Comparison of ENCODE assay signal across 10 mouse cellular contexts in genomic region chr4:117409144-117410048, GRCm38 (mm10).
DNase-seq lines count a peak whose midpoint lies in the region; ATAC-seq and TF ChIP-seq lines count a peak whose summit lies in the region.
"Had no signal": no experiment of that assay in that cellular context is flagged by ENCODE, and none has a peak within 500 bp of the region (broad histone marks: within the 10 kb centered on the region; RNA-seq: fewer than 3 reads in every experiment).

No protein-coding gene starts in this region.

- peak overlapping the region; percentile 79 for H3K27ac ChIP-seq in embryonic facial prominence, embryonic 10.5 days (replicated peaks)
- no peak overlapping the region for H3K27ac ChIP-seq in hindbrain, postnatal 0 days
- H3K27ac ChIP-seq in midbrain, embryonic 13.5 days, result peak overlapping the region; percentile 30; the same call in 1 of the 2 replicates
- no peak overlapping the region for H3K27ac ChIP-seq in liver, embryonic 11.5 days (ENCODE audit: low read depth, low read length)
- H3K27ac ChIP-seq: stomach, embryonic 15.5 days had no signal

- no peak for TF ChIP-seq CTCF in hindbrain, postnatal 0 days (IDR thresholded peaks at IDR 0.05; ENCODE audit: low read depth)

- H3K9me3 ChIP-seq in embryonic facial prominence, embryonic 10.5 days, result no peaks in the 10 kb centered on the region
- H3K9me3 ChIP-seq in hindbrain, postnatal 0 days (ENCODE audit: low read length), result no peaks in the 10 kb centered on the region
- no peaks in the 10 kb centered on the region for H3K9me3 ChIP-seq in midbrain, embryonic 13.5 days
- H3K9me3 ChIP-seq in liver, embryonic 11.5 days (ENCODE audit: control insufficient read depth, low read length), result no peaks in the 10 kb centered on the region
- H3K9me3 ChIP-seq: megakaryocyte, embryonic 14.5 days; stomach, embryonic 15.5 days had no signal

- no peak overlapping the region for H3K9ac ChIP-seq in hindbrain, postnatal 0 days (replicated peaks; ENCODE audit: low read length)
- H3K9ac ChIP-seq in midbrain, embryonic 13.5 days (replicated peaks), result no peak overlapping the region
- H3K9ac ChIP-seq in liver, embryonic 11.5 days (ENCODE audit: low read depth, low read length), result no peak overlapping the region
- H3K9ac ChIP-seq: stomach, embryonic 15.5 days had no signal

- H3K4me2 ChIP-seq in hindbrain, postnatal 0 days (ENCODE audit: low read depth, low read length), result no peak overlapping the region
- 0 out of 2 replicates have a peak overlapping the region, but pooled peaks have one; percentile 7 for H3K4me2 ChIP-seq in midbrain, embryonic 13.5 days (replicated peaks)
- H3K4me2 ChIP-seq in liver, embryonic 11.5 days, result no peak overlapping the region
- H3K4me2 ChIP-seq: stomach, embryonic 15.5 days had no signal

- ATAC-seq in cerebellum, adult (ENCODE audit: insufficient number of reproducible peaks, low FRiP score, low TSS enrichment), result no peak
- ATAC-seq in hindbrain, postnatal 0 days, result peak; percentile 69
- ATAC-seq in midbrain, embryonic 13.5 days, result peak; percentile 72
- no peak; the same call in 1 of the 2 replicates for ATAC-seq in liver, embryonic 11.5 days (replicated peaks; ENCODE audit: low FRiP score)

- no peaks in the 10 kb centered on the region for H3K36me3 ChIP-seq in embryonic facial prominence, embryonic 10.5 days (replicated peaks)
- no peaks in the 10 kb centered on the region for H3K36me3 ChIP-seq in hindbrain, postnatal 0 days (ENCODE audit: insufficient read depth, low read length)
- H3K36me3 ChIP-seq in midbrain, embryonic 13.5 days, result no peaks in the 10 kb centered on the region
- no peaks in the 10 kb centered on the region for H3K36me3 ChIP-seq in liver, embryonic 11.5 days (ENCODE audit: control insufficient read depth, insufficient read depth, low read length)
- H3K36me3 ChIP-seq: stomach, embryonic 15.5 days had no signal

- 29% methylated on average over 14 of the region's 14 CpGs for WGBS in embryonic facial prominence, embryonic 10.5 days
- WGBS in hindbrain, postnatal 0 days, result 26% methylated on average over 14 of the region's 14 CpGs
- WGBS in midbrain, embryonic 13.5 days, result 18% methylated on average over 14 of the region's 14 CpGs
- 70% methylated on average over 14 of the region's 14 CpGs for WGBS in liver, embryonic 11.5 days

- H3K27me3 ChIP-seq in embryonic facial prominence, embryonic 10.5 days (replicated peaks; ENCODE audit: low read depth, poor library complexity, severe bottlenecking), result peaks cover 98% of the 10 kb centered on the region
- peaks cover 15% of the 10 kb centered on the region for H3K27me3 ChIP-seq in hindbrain, postnatal 0 days (ENCODE audit: insufficient read depth, low read length)
- H3K27me3 ChIP-seq in midbrain, embryonic 13.5 days, result peaks cover 96% of the 10 kb centered on the region
- no peaks in the 10 kb centered on the region for H3K27me3 ChIP-seq in liver, embryonic 11.5 days (replicated peaks; ENCODE audit: control insufficient read depth, insufficient read depth, low read length)
- H3K27me3 ChIP-seq: stomach, embryonic 15.5 days had no signal

- H3K4me3 ChIP-seq in embryonic facial prominence, embryonic 10.5 days, result 0 out of 2 replicates have a peak overlapping the region, but pooled peaks have one; percentile 16
- H3K4me3 ChIP-seq in hindbrain, postnatal 0 days (ENCODE audit: low read length), result no peak overlapping the region
- H3K4me3 ChIP-seq in midbrain, embryonic 13.5 days (replicated peaks), result no peak overlapping the region
- no peak overlapping the region for H3K4me3 ChIP-seq in liver, embryonic 11.5 days (ENCODE audit: low read depth, low read length)
- H3K4me3 ChIP-seq: stomach, embryonic 15.5 days had no signal

- peaks cover 61% of the 10 kb centered on the region for H3K4me1 ChIP-seq in embryonic facial prominence, embryonic 10.5 days
- H3K4me1 ChIP-seq in hindbrain, postnatal 0 days (ENCODE audit: insufficient read depth, low read length), result peaks cover 4% of the 10 kb centered on the region; the same call in 1 of the 2 replicates
- H3K4me1 ChIP-seq in midbrain, embryonic 13.5 days (replicated peaks), result peaks cover 63% of the 10 kb centered on the region
- H3K4me1 ChIP-seq in liver, embryonic 11.5 days (replicated peaks; ENCODE audit: control insufficient read depth, insufficient read depth, low read length), result no peaks in the 10 kb centered on the region

- DNase-seq in cerebellum, adult 9-10 months, result peak; percentile 11
- peak; percentile 72 for DNase-seq in embryonic facial prominence, embryonic 10.5 days (ENCODE audit: low spot score)
- DNase-seq in hindbrain, postnatal 0 days (ENCODE audit: low spot score), result peak; percentile 24
- no peak for DNase-seq in thymus, postnatal 14 days
- DNase-seq in spleen, postnatal 10 days (ENCODE audit: low spot score in 2 of 2), result no peak
- DNase-seq in liver, embryonic 11.5 days (ENCODE audit: low spot score), result no peak

Comparison
In these comparisons a context has a peak if more than half of its experiments do, and no peak if none do; other contexts are left out.
1. DNase-seq: peak in cerebellum, adult 9-10 months (single experiment), embryonic facial prominence, embryonic 10.5 days (single experiment) and hindbrain, postnatal 0 days (single experiment); none in thymus, postnatal 14 days (single experiment), spleen, postnatal 10 days (0 of 2) and liver, embryonic 11.5 days (single experiment).
2. ATAC-seq: peak in hindbrain, postnatal 0 days (single experiment) and midbrain, embryonic 13.5 days (single experiment); none in cerebellum, adult (single experiment) and liver, embryonic 11.5 days (single experiment).
3. H3K27ac ChIP-seq: peak in embryonic facial prominence, embryonic 10.5 days (single experiment) and midbrain, embryonic 13.5 days (single experiment); none in hindbrain, postnatal 0 days (single experiment) and liver, embryonic 11.5 days (single experiment).